Mouse (Mus musculus): ENCODE data around the gene Stoml1. TPM values are rescaled to one million over a fixed set of nuclear protein-coding genes. Genes with fewer than 3 reads are reported as not detected.
A peak's percentile ranks its signal among the peaks of the same experiment; 100 is the strongest.

Gene Stoml1
- total and polyA plus RNA-seq, 3 experiments = 6.4 to 8.7 TPM; not detected in 1

GRCm38 (mm10) chr9:58281597-58281996 lies 28.6 kb downstream of the Stoml1 start:
- H3K4me1 ChIP-seq (ENCODE audit: control insufficient read depth in 1 of 2, insufficient read depth in 2 of 2, low read length in 2 of 2) = peaks cover 5 to 7% of the 10 kb centered on the region in 2 experiments
- TF ChIP-seq SMC3 (IDR thresholded peaks at IDR 0.05; ENCODE audit: low read depth, low read length) = peak; percentile 76
- peak; percentile 38 for TF ChIP-seq RAD21 (IDR thresholded peaks at IDR 0.05; ENCODE audit: low read depth, low read length)
- TF ChIP-seq MXI1 (IDR thresholded peaks at IDR 0.05; ENCODE audit: low read depth, low read length) = no peak
- TF ChIP-seq CTCF (IDR thresholded peaks at IDR 0.05 in 2 of 3, conservative IDR thresholded peaks at IDR 0.05 in 1 of 3; ENCODE audit: control insufficient read depth in 1 of 3, insufficient read depth in 1 of 3, low read depth in 2 of 3, low read length in 3 of 3, poor library complexity in 1 of 3, severe bottlenecking in 1 of 3) = peak; percentile 64 to 83 (median 75)
- no peak overlapping the region for H3K27ac ChIP-seq (ENCODE audit: control insufficient read depth, low read depth, low read length)
- peak; percentile 67 for DNase-seq (ENCODE audit: low read depth, low spot score)
- H3K4me3 ChIP-seq (ENCODE audit: control insufficient read depth in 1 of 2, insufficient read depth in 1 of 2, low read depth in 2 of 2, low read length in 2 of 2) = no peak overlapping the region
- H3K9ac ChIP-seq (ENCODE audit: control insufficient read depth, low read depth, low read length, poor library complexity, severe bottlenecking) = no peak overlapping the region
- H3K79me2 ChIP-seq (ENCODE audit: control insufficient read depth, insufficient read depth, low read length, poor library complexity) = no peaks in the 10 kb centered on the region
- H3K27me3 ChIP-seq (ENCODE audit: control insufficient read depth in 1 of 2, insufficient read depth in 2 of 2, low read length in 2 of 2) = peaks cover 0 to 5% of the 10 kb centered on the region in 2 experiments; a peak in 3 of 4 replicates
- no peaks in the 10 kb centered on the region for H3K9me3 ChIP-seq (replicated peaks; ENCODE audit: insufficient read depth, low read length)
- H3K36me3 ChIP-seq (ENCODE audit: control insufficient read depth in 1 of 2, insufficient read depth in 2 of 2, low read length in 2 of 2) = peaks cover 0 to 12% of the 10 kb centered on the region in 2 experiments; a peak in 2 of 4 replicates

- Histone ChIP-seq H3K4me3 (ENCODE audit: control insufficient read depth in 1 of 2, insufficient read depth in 1 of 2, low read depth in 2 of 2, low read length in 2 of 2) (peak overlapping the region in 1 of 2 experiments; percentile 9; a peak in 1 of 4 replicates), H3K4me1 (ENCODE audit: control insufficient read depth in 1 of 2, insufficient read depth in 2 of 2, low read length in 2 of 2) (peaks cover 5 to 7% of the 10 kb centered on the region in 2 experiments), H3K27me3 (ENCODE audit: control insufficient read depth in 1 of 2, insufficient read depth in 2 of 2, low read length in 2 of 2) (peaks cover under 1 to 8% of the 10 kb centered on the region in 2 experiments; a peak in 3 of 4 replicates), H3K9ac (ENCODE audit: control insufficient read depth, low read depth, low read length, poor library complexity, severe bottlenecking) (no peak overlapping the region), H3K27ac (ENCODE audit: control insufficient read depth, low read depth, low read length) (no peak overlapping the region), H3K9me3 (replicated peaks; ENCODE audit: insufficient read depth, low read length) (no peaks in the 10 kb centered on the region), H3K79me2 (ENCODE audit: control insufficient read depth, insufficient read depth, low read length, poor library complexity) (no peaks in the 10 kb centered on the region), H3K36me3 (ENCODE audit: control insufficient read depth in 1 of 2, insufficient read depth in 2 of 2, low read length in 2 of 2) (peaks cover 0 to 12% of the 10 kb centered on the region in 2 experiments; a peak in 2 of 4 replicates)
- TF ChIP-seq NELFE (IDR thresholded peaks at IDR 0.05; ENCODE audit: low read depth, low read length) (no peak), RAD21 (IDR thresholded peaks at IDR 0.05; ENCODE audit: low read depth, low read length) (no peak), USF1 (IDR thresholded peaks at IDR 0.05; ENCODE audit: low read depth, low read length) (no peak), TAL1 (IDR thresholded peaks at IDR 0.05; ENCODE audit: low read length) (no peak), SIN3A (IDR thresholded peaks at IDR 0.05; ENCODE audit: low read length) (no peak), RCOR1 (IDR thresholded peaks at IDR 0.05; ENCODE audit: low read depth, low read length) (no peak), EP300 (IDR thresholded peaks at IDR 0.05; ENCODE audit: low read depth in 1 of 2, low read length in 2 of 2) (no peak), MYC (IDR thresholded peaks at IDR 0.05; ENCODE audit: low read depth, low read length) (no peak), UBTF (IDR thresholded peaks at IDR 0.05; ENCODE audit: borderline replicate concordance, insufficient read depth, low read depth, low read length) (no peak), POLR2A (IDR thresholded peaks at IDR 0.05; ENCODE audit: control insufficient read depth in 1 of 2, insufficient read depth in 1 of 2, low read depth in 1 of 2, low read length in 2 of 2, poor library complexity in 1 of 2) (no peak), MEF2A (IDR thresholded peaks at IDR 0.05; ENCODE audit: extremely low read depth, insufficient replicate concordance, low read depth, low read length, poor library complexity, severe bottlenecking) (no peak), E2F4 (IDR thresholded peaks at IDR 0.05; ENCODE audit: borderline replicate concordance, low read depth, low read length) (no peak), POLR2AphosphoS2 (IDR thresholded peaks at IDR 0.05; ENCODE audit: low read length) (no peak)
- no peak for DNase-seq (ENCODE audit: low read depth, low spot score)
These were observed 30.5 kb downstream of the Stoml1 start for GRCm38 (mm10) chr9:58283431-58283830.

All from MEL (cell line).